Mouse (Mus musculus) hindbrain, embryonic 15.5 days (tissue): Measurements from ENCODE around the gene Fate1. TPM values are rescaled to one million over a fixed set of nuclear protein-coding genes. Genes with fewer than 3 reads are reported as not detected.
A peak's percentile ranks its signal among the peaks of the same experiment; 100 is the strongest.
"Not testable (repeated sequence)": the region's sequence is repeated elsewhere in the genome, so short reads cannot be mapped to it uniquely, and the experiment has no call there.

ENCODE experiments used
- ATAC-seq: fragments of 200-750 bp; cut with Nextera tagmentation; 2 replicates; pipeline ENCODE4 v1.8.0; 2017; ENCODE audit warnings: low read depth, moderate number of reproducible peaks, moderate TSS enrichment; ENCODE audit not compliant: low FRiP score
- H3K27ac ChIP-seq: fragments of 300-500 bp; sonication (generic); replicated peaks from 2 replicates; pipeline ENCODE4 v1.5.1; 2015; ENCODE audit warnings: mild to moderate bottlenecking, inconsistent platforms
- H3K27me3 ChIP-seq: fragments of 300-500 bp; sonication (generic); 2 replicates; pipeline ENCODE4 v1.6.1; 2015; ENCODE audit warnings: control low read depth, inconsistent platforms
- H3K36me3 ChIP-seq: fragments of 300-500 bp; sonication (generic); 2 replicates; pipeline ENCODE4 v1.6.1; 2015; ENCODE audit warnings: control low read depth, inconsistent platforms
- H3K4me1 ChIP-seq: fragments of 300-500 bp; sonication (generic); replicated peaks from 2 replicates; pipeline ENCODE4 v1.6.1; 2015; ENCODE audit warnings: control low read depth, inconsistent platforms
- H3K4me2 ChIP-seq: fragments of 300-500 bp; sonication (generic); 2 replicates; pipeline ENCODE4 v1.6.1; 2015; ENCODE audit warnings: moderate library complexity, mild to moderate bottlenecking, inconsistent platforms
- H3K4me3 ChIP-seq: fragments of 300-500 bp; sonication (generic); 2 replicates; pipeline ENCODE4 v1.5.1; 2015; ENCODE audit warnings: mild to moderate bottlenecking, inconsistent platforms
- H3K9ac ChIP-seq: fragments of 300-500 bp; sonication (generic); 2 replicates; pipeline ENCODE4 v1.6.1; 2015; ENCODE audit warnings: inconsistent platforms
- H3K9me3 ChIP-seq: fragments of 300-500 bp; sonication (generic); 2 replicates; pipeline ENCODE4 v1.6.1; 2016; ENCODE audit warnings: control low read depth, inconsistent platforms
- whole genome bisulfite sequencing: fragments of 180-500 bp; shearing (Covaris S2); methylation state at CpG from one replicate; pipeline ENCODE4 v1.1.7; 2015; 5-methylcytosine and 5-hydroxymethylcytosine counted together
- polyA plus RNA-seq: library from polyadenylated mRNA; unstranded; fragments of >200 nt; fragmentation: Nextera tagmentation; extraction: Ambion mirVana; gene quantifications from 2 replicates; pipeline ENCODE4 v1.2.1, GENCODE M21; 2015

Gene Fate1
- 0.25 TPM in 1 of 2 replicates, not detected in the other for polyA plus RNA-seq

DNA sequence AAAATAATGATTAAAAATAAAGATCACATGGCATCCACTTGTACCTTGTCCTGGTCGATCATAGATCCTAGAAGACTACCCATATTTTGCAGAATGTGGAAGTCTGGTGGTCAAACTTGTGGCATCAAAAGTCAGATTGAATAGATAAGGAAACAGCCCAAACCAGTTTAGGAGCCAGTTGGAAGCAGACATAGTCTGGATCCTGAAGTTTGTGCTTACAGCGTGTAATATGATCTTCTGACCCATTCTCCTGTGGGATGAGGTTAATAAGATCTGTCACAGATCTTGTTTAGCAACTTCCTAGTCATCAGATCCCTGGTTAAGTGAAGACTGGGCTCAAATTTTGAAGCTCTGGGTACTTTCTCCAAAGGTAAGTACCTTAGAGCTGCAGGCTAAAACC lies at the start of gene Fate1:
Gene Fate1, plus strand, starts transcription at position 301 of the 400 bp plus-strand sequence.
- Histone ChIP-seq H3K36me3 (no peaks in the 10 kb centered on the region), H3K27me3 (no peaks in the 10 kb centered on the region), H3K4me2 (no peak within 1 kb of the TSS), H3K9ac (no peak within 1 kb of the TSS), H3K9me3 (no peaks in the 10 kb centered on the region), H3K27ac (no peak within 1 kb of the TSS), H3K4me3 (no peak within 1 kb of the TSS), H3K4me1 (no peaks in the 10 kb centered on the region)
- no peak for ATAC-seq
- WGBS: 87% methylated on average over 2 of the region's 2 CpGs

DNA sequence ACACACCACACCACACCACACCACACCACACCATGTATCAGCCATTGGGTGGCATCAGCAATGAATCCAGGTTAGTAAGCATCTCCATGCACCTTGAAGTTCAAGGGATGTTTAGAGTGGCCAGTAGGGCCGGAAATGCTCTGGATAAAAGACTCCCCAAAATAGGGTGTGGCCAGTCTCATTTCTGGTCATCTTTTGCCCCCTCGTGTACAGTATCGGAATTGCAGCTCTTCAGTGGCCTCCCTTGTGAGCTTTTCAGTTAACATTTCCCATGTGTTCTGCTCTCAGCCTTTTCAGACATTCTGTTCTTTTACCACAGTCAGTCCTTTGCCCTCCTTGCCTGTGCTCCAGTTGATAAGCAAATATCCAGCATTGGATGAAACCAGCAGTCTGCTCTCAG lies 26.2 kb upstream of the Fate1 start:
- Histone ChIP-seq H3K36me3 (no peaks in the 10 kb centered on the region), H3K4me3 (no peak overlapping the region), H3K27me3 (no peaks in the 10 kb centered on the region), H3K9ac (no peak overlapping the region), H3K4me1 (no peaks in the 10 kb centered on the region), H3K4me2 (no peak overlapping the region), H3K9me3 (no peaks in the 10 kb centered on the region), H3K27ac (no peak overlapping the region)
- 24% methylated on average over 3 of the region's 3 CpGs for WGBS
- ATAC-seq: no peak

DNA sequence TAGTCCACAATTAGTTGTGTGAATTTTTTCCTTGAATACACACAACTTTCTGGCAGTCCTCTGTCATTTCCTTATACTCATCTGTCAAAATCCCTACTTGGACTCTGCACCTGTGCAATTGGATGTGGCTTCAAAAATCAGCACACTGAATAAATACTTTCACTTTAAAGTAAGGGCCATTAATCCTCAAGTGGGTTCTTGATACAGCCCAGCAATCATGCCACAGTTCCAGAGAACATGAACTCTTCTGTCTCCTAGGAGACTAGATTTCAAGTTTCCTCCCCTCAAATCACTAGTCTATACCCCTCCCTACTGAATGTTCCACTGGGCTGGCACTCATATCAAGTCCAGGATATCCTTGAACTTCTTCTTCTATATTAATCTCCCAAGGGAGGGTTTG lies 14.4 kb upstream of the Fate1 start:
- H3K27me3 ChIP-seq: no peaks in the 10 kb centered on the region
- H3K4me2 ChIP-seq: no peak overlapping the region
- H3K27ac ChIP-seq: no peak overlapping the region
- no peaks in the 10 kb centered on the region for H3K36me3 ChIP-seq
- no peaks in the 10 kb centered on the region for H3K9me3 ChIP-seq
- no peak overlapping the region for H3K9ac ChIP-seq
- no peak for ATAC-seq
- no peak overlapping the region for H3K4me3 ChIP-seq
- H3K4me1 ChIP-seq: peaks cover 4% of the 10 kb centered on the region

DNA sequence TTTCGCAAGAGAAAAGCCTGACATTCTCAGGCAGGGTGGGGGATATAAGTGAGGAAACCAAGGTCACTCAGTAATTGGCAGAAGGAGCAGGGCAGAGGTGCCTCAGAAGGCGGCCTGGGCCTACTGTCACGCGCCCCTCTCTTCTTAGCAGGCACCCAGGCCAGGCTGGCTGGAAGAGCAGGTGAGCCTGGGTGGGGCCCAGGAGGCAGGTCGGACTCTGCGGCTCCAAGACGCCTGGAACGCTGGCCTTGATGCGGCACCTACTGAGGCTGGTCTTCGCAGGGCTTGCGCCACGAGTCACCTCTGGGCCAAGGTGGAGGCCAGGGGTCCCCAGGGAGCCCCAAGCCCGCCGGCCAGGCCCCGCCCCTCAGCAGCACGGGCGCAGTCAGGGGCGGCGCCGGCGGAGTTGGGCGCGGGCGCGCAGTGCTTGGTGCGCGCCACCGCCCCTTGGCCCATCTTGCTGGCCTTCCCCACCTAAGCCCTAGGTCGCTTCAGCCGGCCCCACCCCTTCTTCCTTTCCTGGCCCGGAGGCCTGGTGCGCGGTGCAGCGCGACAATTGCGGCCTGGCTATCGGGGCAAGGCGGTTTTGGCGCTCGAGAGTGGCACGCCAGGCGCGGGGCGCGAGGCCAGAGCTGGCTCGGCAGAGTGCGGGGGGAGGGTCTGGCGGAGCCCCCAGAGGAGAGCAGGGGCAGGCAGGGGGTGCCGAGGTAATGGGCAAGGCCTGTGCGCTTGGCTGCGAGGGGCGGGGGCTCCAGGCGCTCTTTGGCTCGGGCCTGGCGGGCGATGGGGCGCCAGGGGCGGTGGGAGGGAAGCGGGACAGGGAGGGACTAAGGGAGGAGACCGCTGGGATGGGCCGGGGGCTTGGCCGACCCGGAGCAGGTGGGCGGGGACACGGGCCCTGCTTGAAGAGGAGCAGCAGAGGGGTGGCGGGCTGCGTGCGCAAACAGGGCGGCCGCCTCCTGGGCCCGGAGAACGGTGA lies 10.4 kb upstream of the Fate1 start, which contains the start of gene Prrg3:
Gene Prrg3, plus strand, starts transcription at position 552 of the 979 bp plus-strand sequence.
- Histone ChIP-seq H3K27ac (peak within 1 kb of the TSS; percentile 76), H3K4me2 (peak within 1 kb of the TSS; percentile 80), H3K36me3 (peaks cover 6% of the 10 kb centered on the region; the same call in 1 of the 2 replicates), H3K4me1 (peaks cover 8% of the 10 kb centered on the region), H3K9ac (peak within 1 kb of the TSS; percentile 82), H3K9me3 (no peaks in the 10 kb centered on the region), H3K27me3 (no peaks in the 10 kb centered on the region), H3K4me3 (peak within 1 kb of the TSS; percentile 52)
- 22% methylated on average over 64 of the region's 72 CpGs for WGBS
- ATAC-seq: peak; percentile 88

DNA sequence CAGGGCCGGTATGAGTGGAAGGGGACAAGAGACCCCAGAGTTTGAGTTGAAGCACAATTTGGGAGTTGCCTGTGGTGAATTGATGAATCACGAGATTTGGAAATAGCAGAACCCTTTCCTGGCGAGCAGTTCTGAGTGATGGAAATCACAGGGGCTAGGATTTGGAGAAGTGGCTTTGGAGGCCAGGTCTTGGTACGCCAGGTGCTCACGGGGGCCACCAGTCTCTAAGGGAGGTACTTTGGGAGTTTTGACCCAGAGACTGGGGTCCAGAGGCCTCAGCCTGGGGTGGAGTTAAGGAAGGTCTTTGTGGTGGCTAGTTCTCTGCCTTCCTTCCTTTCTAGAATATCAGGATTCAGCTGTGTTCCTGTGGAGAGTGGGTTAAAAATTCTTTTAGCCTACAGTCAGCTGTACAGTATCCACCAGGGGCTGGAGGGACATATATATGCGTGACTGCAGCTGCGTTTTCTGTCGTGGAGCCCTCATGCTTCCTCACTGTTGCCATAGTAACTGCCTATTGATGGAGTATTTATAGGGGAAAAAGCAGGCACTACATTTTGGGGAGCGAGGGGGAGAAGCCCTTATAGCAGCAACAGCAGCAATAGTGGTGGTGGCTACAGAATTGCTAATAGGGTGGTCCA lies 9.4 kb upstream of the Fate1 start:
- peaks cover 6% of the 10 kb centered on the region; the same call in 1 of the 2 replicates for H3K36me3 ChIP-seq
- H3K27ac ChIP-seq: peak overlapping the region; percentile 76
- H3K27me3 ChIP-seq: no peaks in the 10 kb centered on the region
- peaks cover 8% of the 10 kb centered on the region for H3K4me1 ChIP-seq
- peak; percentile 49; the same call in 1 of the 2 replicates for ATAC-seq
- WGBS: 30% methylated on average over 9 of the region's 9 CpGs
- no peaks in the 10 kb centered on the region for H3K9me3 ChIP-seq
- peak overlapping the region; percentile 82 for H3K9ac ChIP-seq
- H3K4me2 ChIP-seq: peak overlapping the region; percentile 80
- peak overlapping the region; percentile 52 for H3K4me3 ChIP-seq

DNA sequence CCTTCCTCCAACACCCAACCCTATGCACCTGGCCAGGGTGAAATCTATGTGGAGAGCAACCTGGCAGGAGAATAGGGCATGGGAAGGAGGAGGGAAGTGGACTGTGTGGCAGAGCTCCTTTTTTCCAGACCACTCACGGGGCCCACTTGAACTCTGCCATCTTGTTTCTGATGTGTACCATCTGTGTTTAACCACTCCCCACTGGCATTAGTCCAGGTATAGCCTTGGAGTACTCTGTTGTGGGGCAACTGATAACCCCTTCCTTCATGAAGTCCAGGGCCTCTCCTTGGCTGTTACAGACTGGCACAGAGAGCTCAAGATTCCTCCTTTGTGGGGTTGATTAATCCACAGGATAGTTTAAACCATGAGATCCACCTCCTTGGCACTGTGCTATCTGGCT lies 4.6 kb upstream of the Fate1 start:
- Histone ChIP-seq H3K36me3 (peaks cover 6% of the 10 kb centered on the region; the same call in 1 of the 2 replicates), H3K4me2 (no peak overlapping the region), H3K27ac (no peak overlapping the region), H3K9me3 (no peaks in the 10 kb centered on the region), H3K4me3 (no peak overlapping the region), H3K4me1 (peaks cover 5% of the 10 kb centered on the region), H3K27me3 (no peaks in the 10 kb centered on the region), H3K9ac (no peak overlapping the region)
- ATAC-seq: no peak
- WGBS: 93% methylated on average over 1 of the region's 1 CpGs

DNA sequence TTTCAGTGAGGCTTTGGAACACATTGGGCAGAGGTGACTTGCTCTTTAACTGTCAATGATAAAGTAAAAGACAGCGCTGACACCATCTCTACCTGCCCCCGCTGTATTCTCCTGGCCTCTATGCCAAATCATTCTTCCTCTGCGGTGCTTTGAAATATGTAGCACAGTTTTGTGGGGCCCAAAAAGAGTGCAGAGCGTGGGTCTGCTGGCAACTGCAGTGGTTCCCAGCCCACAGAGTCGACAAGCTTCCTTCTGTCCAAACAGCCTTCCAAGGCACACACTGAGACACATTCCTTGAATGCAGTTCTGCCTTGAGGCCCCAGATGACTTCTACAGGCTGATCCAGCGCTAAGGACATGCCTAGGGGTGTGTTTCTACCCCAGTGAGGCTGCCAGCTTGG lies 4.0 kb upstream of the Fate1 start:
- Histone ChIP-seq H3K27ac (no peak overlapping the region), H3K4me3 (no peak overlapping the region), H3K4me1 (no peaks in the 10 kb centered on the region), H3K36me3 (peaks cover 6% of the 10 kb centered on the region; the same call in 1 of the 2 replicates), H3K27me3 (no peaks in the 10 kb centered on the region), H3K4me2 (no peak overlapping the region), H3K9ac (no peak overlapping the region), H3K9me3 (no peaks in the 10 kb centered on the region)
- WGBS: 85% methylated on average over 6 of the region's 6 CpGs
- no peak for ATAC-seq

DNA sequence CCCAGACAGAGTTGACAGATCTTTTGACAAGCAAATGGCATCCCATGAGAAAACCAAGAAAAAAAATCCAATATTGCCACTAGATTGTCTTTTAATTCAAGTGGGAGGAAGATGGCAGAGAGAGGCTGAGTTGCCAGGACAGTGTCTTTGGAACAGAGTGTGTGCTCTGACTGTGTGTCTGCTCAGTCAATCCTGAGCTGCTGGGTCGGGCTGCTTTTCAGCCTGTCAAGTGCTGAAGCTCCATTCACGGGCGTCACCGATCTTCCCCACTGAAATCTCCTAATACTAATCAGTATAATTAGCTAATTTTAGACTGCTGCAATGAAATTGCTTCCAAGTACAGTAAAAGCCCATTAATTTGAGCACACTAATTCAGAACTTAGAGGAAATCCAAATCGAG lies 1.5 kb upstream of the Fate1 start:
- no peaks in the 10 kb centered on the region for H3K9me3 ChIP-seq
- H3K9ac ChIP-seq: no peak overlapping the region
- WGBS: 68% methylated on average over 5 of the region's 5 CpGs
- no peak overlapping the region for H3K27ac ChIP-seq
- no peak overlapping the region for H3K4me2 ChIP-seq
- H3K36me3 ChIP-seq: peaks cover 6% of the 10 kb centered on the region; the same call in 1 of the 2 replicates
- ATAC-seq: no peak
- H3K4me1 ChIP-seq: no peaks in the 10 kb centered on the region
- H3K27me3 ChIP-seq: no peaks in the 10 kb centered on the region
- H3K4me3 ChIP-seq: no peak overlapping the region

DNA sequence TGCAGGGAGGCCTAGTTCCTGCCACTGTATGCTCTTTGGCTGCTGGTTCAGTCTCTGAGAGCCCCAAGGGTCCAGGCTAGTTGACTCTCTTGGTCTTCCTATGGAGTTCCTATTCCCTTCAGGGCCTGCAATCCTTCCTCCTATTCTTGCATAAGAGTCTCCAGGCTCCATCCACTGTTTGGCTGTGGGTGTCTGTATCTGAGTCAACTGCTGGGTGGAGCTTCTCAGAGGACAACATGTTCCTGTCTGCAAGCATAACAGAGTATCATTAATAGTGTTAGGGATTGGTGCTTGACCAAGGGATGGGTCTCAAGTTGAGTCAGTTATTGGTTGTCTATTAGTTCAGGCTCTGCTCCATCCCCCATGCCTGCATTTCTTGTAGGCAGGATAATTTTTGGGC lies 4.9 kb downstream of the Fate1 start:
- ATAC-seq, H3K4me2 ChIP-seq, H3K27me3 ChIP-seq, H3K4me1 ChIP-seq, H3K9ac ChIP-seq, H3K27ac ChIP-seq, H3K4me3 ChIP-seq, H3K9me3 ChIP-seq, H3K36me3 ChIP-seq: not testable (repeated sequence)

DNA sequence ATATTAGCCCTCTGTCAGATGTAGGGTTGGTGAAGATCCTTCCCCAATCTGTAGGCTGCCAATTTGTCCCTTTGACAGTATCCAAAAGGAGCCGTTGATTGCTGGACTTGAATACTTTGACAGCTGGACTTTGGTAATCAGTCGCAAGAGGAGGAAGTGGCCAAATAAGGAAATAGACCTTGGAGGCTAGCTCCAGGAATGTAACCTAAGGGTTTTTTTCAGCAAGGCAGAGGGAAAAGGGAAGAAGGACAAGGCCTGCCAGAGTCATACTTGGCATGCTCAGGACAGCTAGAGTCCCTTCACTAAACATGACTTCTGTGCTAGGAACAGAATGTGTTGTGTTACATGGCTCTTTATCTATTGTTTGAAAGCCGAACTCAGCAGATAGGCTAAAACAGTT lies 7.7 kb downstream of the Fate1 start:
- no peak overlapping the region for H3K4me3 ChIP-seq
- no peaks in the 10 kb centered on the region for H3K9me3 ChIP-seq
- no peaks in the 10 kb centered on the region for H3K27me3 ChIP-seq
- no peak overlapping the region for H3K9ac ChIP-seq
- WGBS: 74% methylated on average over 3 of the region's 3 CpGs
- no peak overlapping the region for H3K4me2 ChIP-seq
- no peak for ATAC-seq
- no peaks in the 10 kb centered on the region for H3K4me1 ChIP-seq
- no peak overlapping the region for H3K27ac ChIP-seq
- H3K36me3 ChIP-seq: no peaks in the 10 kb centered on the region

DNA sequence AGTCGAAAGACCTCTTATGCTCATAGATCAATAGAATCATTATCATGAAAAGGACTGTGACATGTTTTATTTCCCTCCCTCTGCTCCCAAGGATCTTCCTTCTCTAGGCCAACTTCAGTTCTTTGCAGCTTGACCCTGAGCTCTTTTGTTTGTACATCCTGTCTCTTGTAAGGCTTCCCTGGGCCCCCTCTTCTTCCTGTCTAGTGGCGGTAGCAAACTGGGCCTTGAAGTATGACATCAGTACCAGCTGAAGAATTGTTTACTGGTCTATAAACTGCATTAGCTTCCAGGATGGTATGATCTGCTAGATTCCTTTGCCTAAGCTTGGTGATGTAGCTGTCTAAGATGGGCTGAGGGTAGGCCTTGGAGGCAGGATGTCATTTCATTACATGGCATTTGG lies 8.5 kb downstream of the Fate1 start:
- Histone ChIP-seq H3K36me3 (no peaks in the 10 kb centered on the region), H3K9ac (no peak overlapping the region), H3K9me3 (no peaks in the 10 kb centered on the region), H3K4me2 (no peak overlapping the region), H3K4me1 (no peaks in the 10 kb centered on the region), H3K4me3 (no peak overlapping the region), H3K27me3 (no peaks in the 10 kb centered on the region), H3K27ac (no peak overlapping the region)
- 53% methylated on average over 2 of the region's 2 CpGs for WGBS
- no peak for ATAC-seq

DNA sequence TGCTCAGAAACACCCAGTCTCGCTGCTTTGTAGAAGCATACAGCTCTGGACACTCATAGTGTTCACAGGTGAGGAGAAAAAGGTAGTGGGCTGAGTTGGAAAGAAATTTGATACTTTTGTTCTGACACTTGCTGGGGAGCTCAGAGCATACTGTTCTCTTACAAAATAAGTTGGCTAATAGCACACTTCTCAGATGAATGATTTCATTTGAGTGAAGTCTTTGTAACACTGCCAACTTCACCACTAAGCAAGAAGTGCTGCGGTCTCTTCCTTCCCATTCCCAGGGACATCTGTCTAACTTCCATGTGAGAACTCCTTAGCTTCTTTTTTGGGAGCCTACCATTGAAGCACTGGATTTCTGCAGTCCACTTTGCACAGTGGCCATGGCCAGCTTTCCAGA lies 10.4 kb downstream of the Fate1 start:
- H3K27ac ChIP-seq: no peak overlapping the region
- 74% methylated on average over 2 of the region's 2 CpGs for WGBS
- H3K9me3 ChIP-seq: no peaks in the 10 kb centered on the region
- no peak overlapping the region for H3K9ac ChIP-seq
- ATAC-seq: no peak
- no peaks in the 10 kb centered on the region for H3K36me3 ChIP-seq
- H3K27me3 ChIP-seq: no peaks in the 10 kb centered on the region
- H3K4me1 ChIP-seq: no peaks in the 10 kb centered on the region
- no peak overlapping the region for H3K4me3 ChIP-seq
- no peak overlapping the region for H3K4me2 ChIP-seq
